Mouse (Mus musculus) midbrain, embryonic 12.5 days (tissue): Measurements from ENCODE around the gene Zfyve21. TPM values are rescaled to one million over a fixed set of nuclear protein-coding genes. Genes with fewer than 3 reads are reported as not detected.
A peak's percentile ranks its signal among the peaks of the same experiment; 100 is the strongest.

ENCODE experiments used
- ATAC-seq: fragments of 200-750 bp; cut with Nextera tagmentation; 2 replicates; pipeline ENCODE4 v1.8.0; 2017; ENCODE audit warnings: low read depth, moderate TSS enrichment, moderate library complexity; ENCODE audit not compliant: low FRiP score
- H3K27ac ChIP-seq: fragments of 300-500 bp; sonication (generic); replicated peaks from 2 replicates; pipeline ENCODE4 v1.5.1; 2016; ENCODE audit warnings: mild to moderate bottlenecking
- H3K27me3 ChIP-seq: fragments of 300-500 bp; sonication (generic); 2 replicates; pipeline ENCODE4 v1.6.1; 2016; ENCODE audit warnings: mild to moderate bottlenecking
- H3K36me3 ChIP-seq: fragments of 300-500 bp; sonication (generic); 2 replicates; pipeline ENCODE4 v1.6.1; 2016
- H3K4me1 ChIP-seq: fragments of 300-500 bp; sonication (generic); 2 replicates; pipeline ENCODE4 v1.6.1; 2016
- H3K4me2 ChIP-seq: fragments of 300-500 bp; sonication (generic); replicated peaks from 2 replicates; pipeline ENCODE4 v1.6.1; 2016; ENCODE audit warnings: mild to moderate bottlenecking, moderate library complexity
- H3K4me3 ChIP-seq: fragments of 300-500 bp; sonication (generic); 2 replicates; pipeline ENCODE4 v1.5.1; 2016; ENCODE audit warnings: mild to moderate bottlenecking
- H3K9ac ChIP-seq: fragments of 300-500 bp; sonication (generic); replicated peaks from 2 replicates; pipeline ENCODE4 v1.6.1; 2016; ENCODE audit warnings: mild to moderate bottlenecking, moderate library complexity
- H3K9me3 ChIP-seq: fragments of 300-500 bp; sonication (generic); 2 replicates; pipeline ENCODE4 v1.6.1; 2016; ENCODE audit warnings: mild to moderate bottlenecking
- WGBS: fragments of 180-500 bp; shearing (Covaris S2); methylation state at CpG from one replicate; pipeline ENCODE4 v1.1.7; 2016; 5-methylcytosine and 5-hydroxymethylcytosine counted together
- polyA plus RNA-seq: library from polyadenylated mRNA; unstranded; fragments of >200 nt; fragmentation: Nextera tagmentation; extraction: Ambion mirVana; gene quantifications from 2 replicates; pipeline ENCODE4 v1.2.1, GENCODE M21; 2016

Gene Zfyve21
- polyA plus RNA-seq, 1 experiment from 2014 or later: 54.1 TPM

DNA sequence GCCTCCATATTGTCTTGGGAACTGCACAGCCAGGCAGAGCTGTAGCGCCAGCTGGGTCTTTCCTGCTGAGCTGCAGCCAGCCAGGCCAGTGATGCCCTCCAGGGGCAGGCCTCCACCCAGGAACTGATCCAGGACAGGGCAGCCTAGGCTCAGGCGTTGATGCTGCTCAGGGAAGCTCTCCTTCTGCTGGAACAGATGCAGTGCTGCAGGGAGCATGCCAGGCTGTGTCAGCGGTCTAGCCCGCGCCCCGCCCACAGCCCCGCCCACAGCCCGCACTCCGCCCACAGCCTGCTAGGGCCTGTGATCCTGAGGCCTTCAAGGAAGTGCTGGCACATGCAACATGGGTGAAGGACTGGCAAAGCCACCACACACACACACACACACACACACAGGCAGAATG lies 4.2 kb upstream of the Zfyve21 start:
- Histone ChIP-seq H3K36me3 (peaks cover 42% of the 10 kb centered on the region), H3K9ac (0 out of 2 replicates have a peak overlapping the region, but pooled peaks have one; percentile 39), H3K4me1 (peaks cover 28% of the 10 kb centered on the region), H3K4me3 (no peak overlapping the region), H3K27ac (peak overlapping the region; percentile 68), H3K9me3 (no peaks in the 10 kb centered on the region), H3K27me3 (peaks cover 6% of the 10 kb centered on the region; the same call in 1 of the 2 replicates), H3K4me2 (0 out of 2 replicates have a peak overlapping the region, but pooled peaks have one; percentile 14)
- ATAC-seq: peak; percentile 6
- WGBS: 5% methylated on average over 9 of the region's 9 CpGs

DNA sequence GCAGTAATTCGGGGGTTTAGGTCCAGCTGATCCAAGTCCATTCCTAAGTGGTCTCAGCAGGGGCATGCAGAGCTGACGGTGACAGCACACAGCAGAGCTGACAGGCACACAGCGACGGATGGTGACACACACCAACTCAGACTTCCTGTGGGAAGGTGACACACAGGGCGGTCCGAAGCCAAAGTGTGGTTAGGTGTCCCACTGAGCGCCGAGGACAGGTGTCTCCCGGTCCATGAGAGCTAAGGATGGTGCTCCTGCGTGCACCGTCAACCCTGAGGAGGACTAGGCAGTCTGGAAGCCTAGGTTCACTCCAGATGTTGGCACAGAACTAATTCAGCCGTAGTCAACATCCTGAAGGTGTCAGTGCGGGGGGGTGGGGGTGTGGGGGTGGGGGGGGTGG lies 1.9 kb upstream of the Zfyve21 start:
- peak overlapping the region; percentile 60; the same call in 1 of the 2 replicates for H3K9ac ChIP-seq
- peaks cover 6% of the 10 kb centered on the region; the same call in 1 of the 2 replicates for H3K27me3 ChIP-seq
- ATAC-seq: no peak
- H3K27ac ChIP-seq: no peak overlapping the region
- no peak overlapping the region for H3K4me3 ChIP-seq
- no peaks in the 10 kb centered on the region for H3K9me3 ChIP-seq
- peaks cover 45% of the 10 kb centered on the region for H3K4me1 ChIP-seq
- H3K4me2 ChIP-seq: peak overlapping the region; percentile 77; the same call in 1 of the 2 replicates
- peaks cover 20% of the 10 kb centered on the region for H3K36me3 ChIP-seq
- 87% methylated on average over 13 of the region's 13 CpGs for WGBS

DNA sequence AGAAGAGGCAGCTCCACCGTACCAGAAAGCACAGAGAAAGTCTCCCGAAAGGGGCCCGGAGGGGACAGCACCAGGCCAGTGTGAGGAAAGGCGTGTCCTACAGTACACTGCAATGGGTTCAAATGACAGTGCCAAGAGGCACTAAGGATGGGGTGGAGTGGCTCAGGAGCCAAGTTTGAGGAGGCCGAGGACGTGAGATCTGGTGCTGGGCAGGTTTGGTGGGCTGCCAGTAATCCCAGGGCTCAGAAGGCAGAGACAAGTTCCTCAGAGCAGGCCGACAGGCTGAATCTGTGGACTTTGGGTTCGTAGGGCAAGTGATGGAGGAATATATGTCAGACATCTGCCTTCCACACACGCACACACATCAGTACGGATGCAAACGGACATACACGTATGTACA lies 1.4 kb upstream of the Zfyve21 start:
- ATAC-seq: no peak
- H3K4me2 ChIP-seq: peak overlapping the region; percentile 77
- no peak overlapping the region for H3K27ac ChIP-seq
- no peaks in the 10 kb centered on the region for H3K9me3 ChIP-seq
- H3K36me3 ChIP-seq: peaks cover 16% of the 10 kb centered on the region
- peak overlapping the region; percentile 60 for H3K9ac ChIP-seq
- H3K4me3 ChIP-seq: peak overlapping the region; percentile 74
- WGBS: 75% methylated on average over 12 of the region's 12 CpGs
- H3K4me1 ChIP-seq: peaks cover 45% of the 10 kb centered on the region
- H3K27me3 ChIP-seq: peaks cover 6% of the 10 kb centered on the region; the same call in 1 of the 2 replicates

DNA sequence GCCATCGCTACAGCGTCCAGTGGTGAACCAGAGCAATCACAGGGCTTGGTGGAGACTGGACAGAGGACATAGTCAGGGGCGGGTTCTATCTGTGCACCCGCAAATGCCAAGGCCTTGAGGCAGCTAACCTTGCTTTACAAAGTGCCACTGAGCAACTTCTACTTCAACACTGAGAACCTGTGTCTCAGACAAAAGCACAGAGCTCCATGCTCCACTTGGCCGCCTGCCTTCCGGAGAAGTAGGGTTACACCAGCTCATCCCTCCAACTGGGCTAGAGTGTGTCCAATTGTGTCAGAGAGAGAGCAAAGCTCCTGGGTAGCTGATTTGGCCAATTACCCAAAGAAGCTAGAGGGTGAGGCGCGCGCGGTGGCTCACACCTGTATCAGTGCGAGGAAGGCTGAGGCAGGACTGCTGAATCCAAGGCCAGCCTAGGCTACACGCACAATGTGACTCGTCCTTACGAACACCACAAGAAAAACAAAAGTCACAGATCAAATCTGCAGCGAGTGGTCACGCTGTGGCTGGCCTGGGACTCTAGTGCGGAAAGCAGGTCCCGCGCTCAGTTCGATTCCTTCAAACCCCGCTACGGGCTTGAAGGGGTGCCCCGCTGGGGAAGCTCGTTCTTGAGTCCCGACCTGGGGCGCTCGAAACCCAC lies 732 bp upstream of the Zfyve21 start:
- Histone ChIP-seq H3K27ac (no peak overlapping the region), H3K27me3 (peaks cover 6% of the 10 kb centered on the region; the same call in 1 of the 2 replicates), H3K4me1 (peaks cover 45% of the 10 kb centered on the region), H3K4me3 (peak overlapping the region; percentile 74), H3K9ac (peak overlapping the region; percentile 60), H3K4me2 (peak overlapping the region; percentile 77), H3K36me3 (peaks cover 9% of the 10 kb centered on the region), H3K9me3 (no peaks in the 10 kb centered on the region)
- ATAC-seq: no peak
- 4% methylated on average over 27 of the region's 27 CpGs for WGBS

DNA sequence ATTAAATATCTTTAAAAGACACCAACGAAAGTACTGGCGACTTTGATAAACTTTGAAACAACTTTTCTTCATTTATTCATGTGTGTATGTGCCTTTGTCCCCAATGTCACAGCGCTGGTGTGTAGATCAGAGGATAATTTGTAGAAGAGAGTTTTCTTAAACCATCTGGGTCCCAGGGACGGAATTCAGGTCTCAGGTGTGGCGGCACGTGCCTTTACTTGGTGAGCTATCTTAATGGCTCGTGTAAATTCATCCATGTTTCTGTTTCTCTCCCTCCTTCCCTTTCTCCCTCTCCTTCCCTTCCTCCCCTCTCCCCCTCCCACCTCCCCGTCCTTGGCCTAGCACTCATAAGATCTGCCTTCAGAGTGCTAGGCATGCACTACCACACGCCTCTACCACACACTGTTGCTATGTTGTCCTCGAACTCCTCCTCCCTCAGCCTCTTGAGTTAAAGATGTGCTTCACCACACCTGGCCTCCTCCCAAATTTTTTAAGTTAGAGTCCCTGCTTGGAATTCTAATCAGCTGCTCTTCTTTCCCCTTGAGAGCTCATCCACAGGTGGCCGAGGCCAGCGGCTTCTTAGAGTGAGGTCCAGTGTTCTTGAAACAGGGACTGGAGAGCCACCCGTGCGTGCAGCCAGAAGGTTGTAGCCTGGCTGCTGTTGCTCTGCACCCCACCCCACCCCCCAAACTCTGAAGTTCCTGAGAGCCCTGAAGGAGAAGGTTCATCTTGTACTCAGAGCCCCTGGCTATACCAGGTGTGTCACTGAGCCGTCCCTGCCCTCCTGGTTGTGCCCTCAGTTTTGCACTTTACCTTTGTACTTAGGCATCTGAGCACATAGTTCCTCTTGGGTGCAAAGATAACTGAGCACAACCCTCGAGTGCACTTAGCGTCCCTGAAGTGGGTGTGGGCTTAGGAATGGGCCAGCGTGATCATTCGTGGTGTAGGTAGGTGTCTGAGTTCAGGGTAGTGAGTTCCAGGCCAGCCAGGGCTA lies 1.1 kb downstream of the Zfyve21 start:
- Histone ChIP-seq H3K9me3 (no peaks in the 10 kb centered on the region), H3K9ac (peak overlapping the region; percentile 77), H3K27me3 (peaks cover 6% of the 10 kb centered on the region; the same call in 1 of the 2 replicates), H3K27ac (no peak overlapping the region), H3K36me3 (no peaks in the 10 kb centered on the region), H3K4me2 (peak overlapping the region; percentile 86), H3K4me3 (peak overlapping the region; percentile 74), H3K4me1 (peaks cover 35% of the 10 kb centered on the region)
- 28% methylated on average over 19 of the region's 19 CpGs for WGBS
- ATAC-seq: no peak

DNA sequence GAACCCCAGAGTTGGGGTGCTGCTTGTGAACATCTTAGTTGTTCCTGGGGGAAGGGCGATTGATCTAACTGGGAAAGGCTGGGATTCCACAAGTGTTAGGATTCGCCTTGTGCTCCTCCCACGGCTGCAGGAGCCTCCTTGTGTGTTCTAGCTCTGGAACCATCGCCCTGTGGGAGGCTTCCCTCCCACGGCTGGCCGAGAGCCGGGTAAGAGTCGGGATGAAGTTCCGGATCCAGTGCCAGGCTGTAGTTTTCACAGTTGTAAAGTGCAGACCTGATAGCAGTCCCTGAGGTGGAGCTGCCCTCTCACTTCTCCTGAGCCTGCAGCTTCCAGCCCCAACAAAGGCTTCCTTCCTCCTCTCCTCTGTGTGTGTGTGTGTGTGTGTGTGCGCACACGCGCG lies 2.6 kb downstream of the Zfyve21 start:
- H3K9ac ChIP-seq: no peak overlapping the region
- H3K4me3 ChIP-seq: no peak overlapping the region
- peak overlapping the region; percentile 12 for H3K4me2 ChIP-seq
- H3K4me1 ChIP-seq: peaks cover 33% of the 10 kb centered on the region
- ATAC-seq: no peak
- no peak overlapping the region for H3K27ac ChIP-seq
- peaks cover 6% of the 10 kb centered on the region; the same call in 1 of the 2 replicates for H3K27me3 ChIP-seq
- WGBS: 66% methylated on average over 13 of the region's 13 CpGs
- H3K36me3 ChIP-seq: no peaks in the 10 kb centered on the region
- no peaks in the 10 kb centered on the region for H3K9me3 ChIP-seq

DNA sequence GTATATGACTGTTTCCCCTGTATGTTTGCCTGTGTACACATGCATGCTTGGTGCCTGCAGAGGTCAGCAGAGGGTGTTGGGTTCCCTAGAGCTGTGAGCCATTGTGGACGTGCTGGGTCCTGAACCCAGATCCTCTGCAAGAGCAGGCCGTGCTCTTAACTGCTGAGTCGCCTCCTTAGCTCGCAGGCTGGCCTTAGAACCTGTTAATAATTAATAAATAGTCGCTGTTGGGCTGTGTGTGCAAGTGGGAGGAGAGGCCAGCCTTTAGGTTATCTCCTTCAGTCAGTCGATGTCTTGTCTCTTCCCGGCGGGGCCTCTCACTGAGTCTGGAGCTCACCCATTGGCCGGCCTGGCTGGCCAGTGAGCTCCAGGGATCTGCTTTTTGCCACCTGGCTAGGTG lies 3.0 kb downstream of the Zfyve21 start:
- Histone ChIP-seq H3K27me3 (peaks cover 6% of the 10 kb centered on the region; the same call in 1 of the 2 replicates), H3K9ac (no peak overlapping the region), H3K4me3 (no peak overlapping the region), H3K4me1 (peaks cover 37% of the 10 kb centered on the region), H3K4me2 (no peak overlapping the region), H3K9me3 (no peaks in the 10 kb centered on the region), H3K36me3 (no peaks in the 10 kb centered on the region), H3K27ac (no peak overlapping the region)
- WGBS: 79% methylated on average over 9 of the region's 9 CpGs
- ATAC-seq: no peak

DNA sequence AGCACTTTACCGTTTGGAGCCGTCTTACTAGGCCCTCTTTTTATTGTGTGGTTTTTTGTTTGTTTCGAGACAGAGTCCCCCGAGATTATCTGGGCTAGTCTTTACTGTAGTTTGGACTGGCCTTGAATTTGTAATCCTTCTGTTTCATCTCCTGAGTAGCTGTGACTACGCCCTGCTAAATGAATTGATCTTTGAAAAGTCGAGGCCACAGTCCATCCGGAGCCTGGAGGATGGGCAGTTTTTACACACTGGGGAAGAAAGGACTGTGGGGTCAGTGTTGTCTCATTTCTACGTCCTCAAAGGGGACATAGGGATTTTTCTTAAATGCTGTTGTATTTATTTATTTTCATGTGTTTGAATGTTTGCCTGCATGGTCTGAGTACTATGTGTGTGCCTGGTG lies 4.0 kb downstream of the Zfyve21 start:
- Histone ChIP-seq H3K9me3 (no peaks in the 10 kb centered on the region), H3K27ac (no peak overlapping the region), H3K36me3 (no peaks in the 10 kb centered on the region), H3K27me3 (peaks cover under 1% of the 10 kb centered on the region; the same call in 1 of the 2 replicates), H3K9ac (no peak overlapping the region), H3K4me1 (peaks cover 30% of the 10 kb centered on the region), H3K4me2 (no peak overlapping the region), H3K4me3 (no peak overlapping the region)
- 91% methylated on average over 8 of the region's 8 CpGs for WGBS
- ATAC-seq: no peak

DNA sequence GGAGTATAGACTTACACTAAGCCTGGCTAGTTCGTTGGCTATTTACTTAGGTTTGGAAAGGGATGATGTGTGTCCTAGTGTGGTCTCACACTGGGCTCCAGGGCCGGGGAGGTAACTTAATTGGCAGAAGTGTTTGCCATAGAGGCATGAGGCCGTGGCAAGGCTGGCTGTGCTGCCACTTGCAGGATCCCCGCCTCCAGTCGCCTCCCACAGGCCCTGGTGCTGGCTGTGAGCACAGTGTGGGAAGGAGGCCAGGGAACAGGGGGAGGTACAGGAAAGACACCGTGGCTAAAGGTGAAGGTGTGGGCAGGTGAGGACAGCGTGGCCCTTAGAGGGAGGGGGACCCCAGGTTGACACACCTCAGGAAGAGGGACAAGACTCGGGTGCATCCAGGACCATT lies 6.0 kb downstream of the Zfyve21 start:
- 84% methylated on average over 8 of the region's 8 CpGs for WGBS
- peaks cover 18% of the 10 kb centered on the region for H3K36me3 ChIP-seq

DNA sequence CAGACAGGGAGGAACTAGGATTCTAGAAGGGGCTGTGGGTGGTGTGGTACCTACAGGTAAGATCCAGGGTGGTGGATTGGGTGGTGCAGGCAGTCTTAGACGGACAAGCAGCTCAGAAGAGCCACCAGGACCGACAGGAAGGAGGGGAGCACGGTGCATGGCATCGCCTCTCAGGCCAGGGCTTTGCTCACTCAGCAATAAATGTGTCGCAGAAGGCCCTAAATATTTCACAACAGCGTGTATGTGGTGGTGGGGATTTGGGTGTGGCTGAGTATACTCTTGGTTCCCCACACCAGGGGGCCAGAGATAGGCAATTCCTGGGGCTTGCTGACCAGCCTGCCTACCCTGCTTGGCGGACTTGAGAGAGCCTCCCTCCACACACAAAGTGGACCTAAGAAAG lies 6.7 kb downstream of the Zfyve21 start:
- H3K4me1 ChIP-seq: peaks cover 13% of the 10 kb centered on the region
- H3K27me3 ChIP-seq: no peaks in the 10 kb centered on the region
- no peaks in the 10 kb centered on the region for H3K9me3 ChIP-seq
- 89% methylated on average over 7 of the region's 7 CpGs for WGBS
- H3K4me2 ChIP-seq: no peak overlapping the region
- ATAC-seq: no peak
- H3K36me3 ChIP-seq: peaks cover 26% of the 10 kb centered on the region
- no peak overlapping the region for H3K9ac ChIP-seq
- no peak overlapping the region for H3K4me3 ChIP-seq
- H3K27ac ChIP-seq: no peak overlapping the region

More for the DNA sequence above, 6.0 kb downstream of the Zfyve21 start:
- Histone ChIP-seq H3K9me3 (no peaks in the 10 kb centered on the region), H3K27me3 (no peaks in the 10 kb centered on the region), H3K9ac (no peak overlapping the region), H3K4me1 (peaks cover 21% of the 10 kb centered on the region), H3K4me3 (no peak overlapping the region), H3K4me2 (no peak overlapping the region), H3K27ac (no peak overlapping the region)
- ATAC-seq: no peak

DNA sequence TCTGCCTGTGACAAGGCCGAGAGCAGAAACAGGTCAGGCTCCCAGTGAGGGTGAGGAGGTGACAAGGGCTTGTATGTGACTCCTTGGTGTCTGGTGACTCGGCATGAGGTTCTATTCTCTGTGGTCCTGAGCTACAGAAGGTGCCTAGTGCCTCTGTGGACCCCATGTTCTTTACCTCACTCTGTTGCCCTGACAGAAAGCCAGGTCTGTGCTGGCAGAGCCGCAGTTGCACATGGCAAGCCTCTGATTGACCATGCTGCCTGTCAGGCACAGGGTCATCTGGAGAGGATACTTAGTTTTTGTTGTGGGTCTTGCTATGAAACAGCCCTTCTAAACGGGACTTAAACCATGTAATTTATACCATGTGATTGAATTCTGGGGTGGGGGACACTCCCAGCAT lies 8.0 kb downstream of the Zfyve21 start:
- no peak for ATAC-seq
- WGBS: 70% methylated on average over 4 of the region's 4 CpGs
- no peak overlapping the region for H3K4me2 ChIP-seq
- H3K36me3 ChIP-seq: peaks cover 38% of the 10 kb centered on the region
- no peak overlapping the region for H3K27ac ChIP-seq
- no peak overlapping the region for H3K9ac ChIP-seq
- H3K4me1 ChIP-seq: 0 out of 2 replicates have a peak, but pooled peaks cover 5% of the 10 kb centered on the region
- no peak overlapping the region for H3K4me3 ChIP-seq
- H3K27me3 ChIP-seq: no peaks in the 10 kb centered on the region
- H3K9me3 ChIP-seq: no peaks in the 10 kb centered on the region

DNA sequence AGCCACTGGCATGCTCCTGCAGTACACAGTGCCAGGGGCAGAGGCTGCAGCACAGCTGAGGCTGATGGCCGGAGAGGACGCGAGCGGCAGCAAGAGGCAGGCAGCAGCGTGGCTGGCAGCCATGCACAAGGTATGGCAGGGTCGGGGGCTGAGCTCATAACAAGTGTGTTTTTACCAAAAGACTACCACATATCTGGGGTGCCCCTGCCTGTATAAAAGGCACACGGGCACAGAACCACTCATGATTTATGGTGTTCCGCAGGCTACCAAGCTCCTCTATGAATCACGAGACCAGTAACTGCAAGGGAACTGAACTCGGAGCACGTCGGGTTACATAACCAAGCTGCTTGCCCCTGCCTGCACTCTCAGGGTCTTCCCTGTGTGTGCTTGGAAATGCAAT lies 13.6 kb downstream of the Zfyve21 start:
- Histone ChIP-seq H3K36me3 (peaks cover 74% of the 10 kb centered on the region), H3K9ac (no peak overlapping the region), H3K4me3 (no peak overlapping the region), H3K27me3 (no peaks in the 10 kb centered on the region), H3K4me2 (no peak overlapping the region), H3K4me1 (peaks cover 5% of the 10 kb centered on the region; the same call in 1 of the 2 replicates), H3K9me3 (no peaks in the 10 kb centered on the region), H3K27ac (no peak overlapping the region)
- WGBS: 92% methylated on average over 12 of the region's 12 CpGs
- no peak for ATAC-seq
